Mouse (Mus musculus): ENCODE data around the gene Gtf3c3.

The Gtf3c3 gene

GRCm38 (mm10) chr1:54438340-54439079, at the start of gene Gtf3c3:
Gtf3c3 (minus strand) TSS chr1:54438971.
- in situ Hi-C loops (cut with MboI; ENCODE audit: low pct_unique_long_range_greater_than_20kb in 1 of 2, low sequenced_read_pairs in 2 of 2, unreplicated experiment in 1 of 2) = no loop called here

- in situ Hi-C loops (cut with MboI; ENCODE audit: low pct_unique_long_range_greater_than_20kb in 1 of 2, low sequenced_read_pairs in 2 of 2, unreplicated experiment in 1 of 2) = no loop called here
Measured at GRCm38 (mm10) chr1:54484744-54485420, 46.1 kb upstream of the Gtf3c3 start.

- in situ Hi-C loops (cut with MboI; ENCODE audit: low pct_unique_long_range_greater_than_20kb in 1 of 2, low sequenced_read_pairs in 2 of 2, unreplicated experiment in 1 of 2) = no loop called here
Measured at GRCm38 (mm10) chr1:54480491-54480890, 41.7 kb upstream of the Gtf3c3 start.

- in situ Hi-C loops (cut with MboI; ENCODE audit: low pct_unique_long_range_greater_than_20kb in 1 of 2, low sequenced_read_pairs in 2 of 2, unreplicated experiment in 1 of 2) = no loop called here
Measured at GRCm38 (mm10) chr1:54468662-54469061, 29.9 kb upstream of the Gtf3c3 start.

GRCm38 (mm10) chr1:54467366-54467765, 28.6 kb upstream of the Gtf3c3 start:
- in situ Hi-C loops (cut with MboI; ENCODE audit: low pct_unique_long_range_greater_than_20kb in 1 of 2, low sequenced_read_pairs in 2 of 2, unreplicated experiment in 1 of 2) = no loop called here

- in situ Hi-C loops (cut with MboI; ENCODE audit: low pct_unique_long_range_greater_than_20kb in 1 of 2, low sequenced_read_pairs in 2 of 2, unreplicated experiment in 1 of 2) = no loop called here
Measured at GRCm38 (mm10) chr1:54452116-54452515, 13.3 kb upstream of the Gtf3c3 start.

- in situ Hi-C loops (cut with MboI; ENCODE audit: low pct_unique_long_range_greater_than_20kb in 1 of 2, low sequenced_read_pairs in 2 of 2, unreplicated experiment in 1 of 2) = no loop called here
Measured at GRCm38 (mm10) chr1:54448833-54449232, 10.1 kb upstream of the Gtf3c3 start.

- in situ Hi-C loops (cut with MboI; ENCODE audit: low pct_unique_long_range_greater_than_20kb in 1 of 2, low sequenced_read_pairs in 2 of 2, unreplicated experiment in 1 of 2) = no loop called here
Measured at GRCm38 (mm10) chr1:54443641-54444040, 4.9 kb upstream of the Gtf3c3 start.

GRCm38 (mm10) chr1:54439080-54439476, 307 bp upstream of the Gtf3c3 start:
- in situ Hi-C loops (cut with MboI; ENCODE audit: low pct_unique_long_range_greater_than_20kb in 1 of 2, low sequenced_read_pairs in 2 of 2, unreplicated experiment in 1 of 2) = no loop called here

- in situ Hi-C loops (cut with MboI; ENCODE audit: low pct_unique_long_range_greater_than_20kb in 1 of 2, low sequenced_read_pairs in 2 of 2, unreplicated experiment in 1 of 2) = loop anchor here in 1 of 2 experiments (25.0 kb wide), 1 partner anchor 565 kb away; no protein-coding TSS in a partner anchor
Measured at GRCm38 (mm10) chr1:54422195-54422750, 16.5 kb downstream of the Gtf3c3 start.

- in situ Hi-C loops (cut with MboI; ENCODE audit: low pct_unique_long_range_greater_than_20kb in 1 of 2, low sequenced_read_pairs in 2 of 2, unreplicated experiment in 1 of 2) = loop anchor here in 1 of 2 experiments (25.0 kb wide), 1 partner anchor 566 kb away; no protein-coding TSS in a partner anchor
Measured at GRCm38 (mm10) chr1:54421670-54422069, 17.1 kb downstream of the Gtf3c3 start.

GRCm38 (mm10) chr1:54402736-54403135, 36.0 kb downstream of the Gtf3c3 start:
- in situ Hi-C loops (cut with MboI; ENCODE audit: low pct_unique_long_range_greater_than_20kb in 1 of 2, low sequenced_read_pairs in 2 of 2, unreplicated experiment in 1 of 2) = loop anchor here in 1 of 2 experiments (25.0 kb wide), 1 partner anchor 585 kb away; no protein-coding TSS in a partner anchor

- in situ Hi-C loops (cut with MboI; ENCODE audit: low pct_unique_long_range_greater_than_20kb in 1 of 2, low sequenced_read_pairs in 2 of 2, unreplicated experiment in 1 of 2) = no loop called here
Measured at GRCm38 (mm10) chr1:54384221-54384620, 54.5 kb downstream of the Gtf3c3 start.

- in situ Hi-C loops (cut with MboI; ENCODE audit: low pct_unique_long_range_greater_than_20kb in 1 of 2, low sequenced_read_pairs in 2 of 2, unreplicated experiment in 1 of 2) = no loop called here
Measured at GRCm38 (mm10) chr1:54380978-54381914, 57.5 kb downstream of the Gtf3c3 start.

GRCm38 (mm10) chr1:54377506-54378051, 61.2 kb downstream of the Gtf3c3 start:
- in situ Hi-C loops (cut with MboI; ENCODE audit: low pct_unique_long_range_greater_than_20kb in 1 of 2, low sequenced_read_pairs in 2 of 2, unreplicated experiment in 1 of 2) = no loop called here

GRCm38 (mm10) chr1:54356566-54356965, 82.2 kb downstream of the Gtf3c3 start:
- in situ Hi-C loops (cut with MboI; ENCODE audit: low pct_unique_long_range_greater_than_20kb in 1 of 2, low sequenced_read_pairs in 2 of 2, unreplicated experiment in 1 of 2) = loop anchor here in 1 of 2 experiments (25.0 kb wide), 2 partner anchors 419 to 644 kb away; partner anchors contain the start of gene Dnah7a

GRCm38 (mm10) chr1:54355485-54355884, 83.3 kb downstream of the Gtf3c3 start:
- in situ Hi-C loops (cut with MboI; ENCODE audit: low pct_unique_long_range_greater_than_20kb in 1 of 2, low sequenced_read_pairs in 2 of 2, unreplicated experiment in 1 of 2) = loop anchor here in 1 of 2 experiments (25.0 kb wide), 2 partner anchors 418 to 643 kb away; partner anchors contain the start of gene Dnah7a

- in situ Hi-C loops (cut with MboI; ENCODE audit: low pct_unique_long_range_greater_than_20kb in 1 of 2, low sequenced_read_pairs in 2 of 2, unreplicated experiment in 1 of 2) = loop anchor here in 1 of 2 experiments (25.0 kb wide), 2 partner anchors 417 to 642 kb away; partner anchors contain the start of gene Dnah7a
Measured at GRCm38 (mm10) chr1:54354786-54355185, 84.0 kb downstream of the Gtf3c3 start.
